Mouse (Mus musculus) limb, embryonic 11.5 days (tissue): ENCODE data around the gene Fam133b. TPM values are rescaled to one million over a fixed set of nuclear protein-coding genes. Genes with fewer than 3 reads are reported as not detected.

Experiments
- ATAC-seq: fragments of 200-750 bp; cut with Nextera tagmentation; 2 replicates; pipeline ENCODE4 v1.8.0; 2017; ENCODE audit warnings: low read depth; ENCODE audit not compliant: insufficient number of reproducible peaks, low FRiP score, low TSS enrichment
- DNase-seq: peaks from one replicate; pipeline ENCODE4 v3.0.0-alpha.2; 2015; ENCODE audit warnings: low spot score
- H3K27ac ChIP-seq: fragments of 300-500 bp; sonication (generic); replicated peaks from 2 replicates; pipeline ENCODE4 v1.5.1; 2014; ENCODE audit warnings: low read depth, mild to moderate bottlenecking, low read length
- H3K27me3 ChIP-seq: fragments of 300-500 bp; sonication (generic); 2 replicates; pipeline ENCODE4 v1.6.1; 2014; ENCODE audit warnings: mild to moderate bottlenecking, low read length, mixed read lengths; ENCODE audit not compliant: control insufficient read depth, insufficient read depth
- H3K36me3 ChIP-seq: fragments of 300-500 bp; sonication (generic); 2 replicates; pipeline ENCODE4 v1.6.1; 2014; ENCODE audit warnings: mild to moderate bottlenecking, low read length, moderate library complexity, mixed read lengths; ENCODE audit not compliant: control insufficient read depth, insufficient read depth
- H3K4me1 ChIP-seq: fragments of 300-500 bp; sonication (generic); 2 replicates; pipeline ENCODE4 v1.6.1; 2014; ENCODE audit warnings: low read length, mixed read lengths; ENCODE audit not compliant: control insufficient read depth, insufficient read depth
- H3K4me2 ChIP-seq: fragments of 300-500 bp; sonication (generic); 2 replicates; pipeline ENCODE4 v1.6.1; 2014; ENCODE audit warnings: low read depth, mild to moderate bottlenecking, moderate library complexity; ENCODE audit not compliant: severe bottlenecking
- H3K4me3 ChIP-seq: fragments of 300-500 bp; sonication (generic); 2 replicates; pipeline ENCODE4 v1.5.1; 2014; ENCODE audit warnings: low read depth, low read length
- H3K9ac ChIP-seq: fragments of 300-500 bp; sonication (generic); 2 replicates; pipeline ENCODE4 v1.6.1; 2014; ENCODE audit warnings: mild to moderate bottlenecking, low read length
- H3K9me3 ChIP-seq: fragments of 300-500 bp; sonication (generic); 2 replicates; pipeline ENCODE4 v1.6.1; 2016; ENCODE audit warnings: low read length; ENCODE audit not compliant: control insufficient read depth
- WGBS: fragments of 180-500 bp; shearing (Covaris S2); extraction: QIAGEN DNeasy Blood & Tissue Kit; methylation state at CpG from one replicate; pipeline ENCODE4 v1.1.7; 2014; 5-methylcytosine and 5-hydroxymethylcytosine counted together
- polyA plus RNA-seq: library from polyadenylated mRNA; unstranded; fragments of >200 nt; fragmentation: Nextera tagmentation; extraction: Ambion mirVana; gene quantifications from 2 replicates; pipeline ENCODE4 v1.2.1, GENCODE M21; 2014

The Fam133b gene
- polyA plus RNA-seq, 1 experiment from 2014 or later, result 41.1 TPM

DNA sequence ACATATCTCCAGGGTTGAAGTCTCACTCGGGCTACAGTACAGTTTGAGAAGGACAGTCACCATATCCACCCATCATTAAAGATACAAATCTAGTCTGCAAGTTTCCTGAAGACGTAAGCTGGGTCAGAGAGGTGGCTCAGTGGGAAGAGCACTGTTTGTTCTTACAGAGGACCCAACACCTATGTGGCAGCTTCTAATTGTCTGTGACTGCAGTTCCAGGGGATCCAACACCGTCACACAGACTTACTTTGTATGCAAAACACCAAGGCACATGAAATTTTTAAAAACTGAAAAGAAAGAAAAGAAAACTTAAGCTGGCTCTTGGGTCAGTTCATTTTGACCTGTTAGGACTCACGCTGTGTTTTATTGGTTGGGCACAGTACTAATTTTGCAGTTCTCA, 40.3 kb upstream of the Fam133b start:
- no peak for ATAC-seq
- WGBS, result 77% methylated on average over 4 of the region's 4 CpGs
- Histone ChIP-seq H3K36me3 (no peaks in the 10 kb centered on the region), H3K4me3 (no peak overlapping the region), H3K9me3 (no peaks in the 10 kb centered on the region), H3K27me3 (no peaks in the 10 kb centered on the region), H3K4me2 (no peak overlapping the region), H3K9ac (no peak overlapping the region), H3K27ac (no peak overlapping the region), H3K4me1 (peaks cover 8% of the 10 kb centered on the region)
- DNase-seq, result no peak

DNA sequence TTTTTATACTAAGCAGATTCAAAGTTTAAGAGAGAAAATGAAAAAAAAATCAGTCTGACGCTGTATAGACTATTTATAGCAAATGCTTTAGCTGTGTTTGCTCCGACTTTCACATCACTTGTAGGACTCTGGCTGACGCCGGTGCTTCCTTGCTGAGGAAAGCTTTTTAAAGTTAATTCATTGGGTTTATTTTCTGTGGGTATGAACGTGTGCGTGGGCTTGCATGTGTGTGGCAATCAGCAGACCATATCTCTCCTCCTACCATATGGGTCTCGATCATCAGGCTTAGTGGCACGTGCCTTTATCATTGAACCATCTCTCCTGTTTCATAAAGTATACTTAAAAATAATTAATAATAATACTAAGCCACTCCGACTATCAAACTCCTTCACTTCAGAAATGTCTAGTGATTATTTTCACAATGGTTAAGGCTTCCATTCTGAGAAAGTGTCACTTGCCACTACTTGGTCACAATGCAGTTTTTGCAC, 39.8 kb upstream of the Fam133b start:
- no peak for DNase-seq
- no peak for ATAC-seq
- H3K36me3 ChIP-seq, result no peaks in the 10 kb centered on the region

GRCm38 (mm10) chr5:3504453-3504852, 39.2 kb upstream of the Fam133b start:
- H3K4me2 ChIP-seq, result no peak overlapping the region
- no peaks in the 10 kb centered on the region for H3K27me3 ChIP-seq
- peaks cover 8% of the 10 kb centered on the region for H3K4me1 ChIP-seq
- H3K36me3 ChIP-seq, result no peaks in the 10 kb centered on the region
- DNase-seq (no peak), ATAC-seq (no peak)
- WGBS, result 76% methylated on average over 4 of the region's 4 CpGs
- H3K4me3 ChIP-seq, result no peak overlapping the region
- H3K9ac ChIP-seq, result no peak overlapping the region
- H3K27ac ChIP-seq, result no peak overlapping the region
- no peaks in the 10 kb centered on the region for H3K9me3 ChIP-seq

More for the DNA sequence above, 39.8 kb upstream of the Fam133b start:
- Histone ChIP-seq H3K9me3 (no peaks in the 10 kb centered on the region), H3K27me3 (no peaks in the 10 kb centered on the region), H3K4me3 (no peak overlapping the region), H3K4me1 (peaks cover 8% of the 10 kb centered on the region), H3K27ac (no peak overlapping the region), H3K4me2 (no peak overlapping the region), H3K9ac (no peak overlapping the region)
- 86% methylated on average over 9 of the region's 9 CpGs for WGBS

GRCm38 (mm10) chr5:3505553-3505952, 38.1 kb upstream of the Fam133b start:
- Histone ChIP-seq H3K9ac (no peak overlapping the region), H3K27me3 (no peaks in the 10 kb centered on the region), H3K4me3 (no peak overlapping the region), H3K9me3 (no peaks in the 10 kb centered on the region), H3K4me2 (no peak overlapping the region), H3K27ac (no peak overlapping the region), H3K36me3 (no peaks in the 10 kb centered on the region), H3K4me1 (peaks cover 8% of the 10 kb centered on the region)
- ATAC-seq (no peak), DNase-seq (no peak)
- WGBS, result 83% methylated on average over 2 of the region's 2 CpGs

DNA sequence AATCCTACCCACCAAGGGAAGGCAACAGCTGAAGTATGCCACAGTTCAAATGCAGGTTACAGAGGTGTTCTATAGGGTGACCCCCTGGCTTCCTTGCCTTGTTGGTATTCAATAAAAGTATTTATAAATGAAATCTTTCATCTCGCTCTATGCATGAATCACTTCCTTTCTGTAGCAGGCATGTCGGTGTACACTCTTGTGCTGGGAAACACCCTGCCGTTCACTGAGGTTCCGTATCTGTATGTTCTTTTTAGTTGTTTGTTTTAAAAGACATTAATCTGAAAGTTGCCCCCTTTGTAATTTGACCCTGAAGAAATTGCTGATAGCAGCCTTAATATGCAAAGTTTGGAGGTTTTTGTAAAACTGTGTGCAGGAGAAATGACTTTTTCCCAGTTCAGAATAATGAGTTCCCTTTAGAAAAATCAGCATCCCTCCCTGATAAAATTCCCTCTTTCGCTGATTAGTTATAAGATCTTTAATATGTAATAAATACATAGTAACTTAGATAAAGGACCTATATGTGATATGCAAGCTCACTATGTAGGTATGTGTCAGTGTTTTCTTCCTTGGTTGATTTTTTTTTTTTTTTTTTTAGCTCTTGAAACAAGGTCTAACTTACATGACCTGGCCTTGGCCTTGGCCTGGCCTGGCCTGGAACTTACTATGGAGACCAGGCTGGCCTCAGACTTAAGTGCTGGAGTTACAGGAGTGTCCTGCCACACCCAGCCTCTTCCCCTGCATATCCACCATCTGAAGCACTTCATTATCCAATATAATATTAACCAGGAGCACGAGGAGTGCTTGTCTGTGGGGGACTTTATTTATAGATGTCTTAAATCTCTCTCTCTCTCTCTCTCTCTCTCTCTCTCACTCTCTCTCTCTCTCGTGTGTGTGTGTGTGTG, 34.9 kb upstream of the Fam133b start:
- H3K27me3 ChIP-seq, result no peaks in the 10 kb centered on the region
- no peaks in the 10 kb centered on the region for H3K9me3 ChIP-seq
- ATAC-seq, result no peak
- H3K4me1 ChIP-seq, result 0 out of 2 replicates have a peak, but pooled peaks cover 5% of the 10 kb centered on the region
- no peak overlapping the region for H3K4me3 ChIP-seq
- WGBS, result 81% methylated on average over 6 of the region's 7 CpGs
- no peak overlapping the region for H3K4me2 ChIP-seq
- no peaks in the 10 kb centered on the region for H3K36me3 ChIP-seq
- H3K9ac ChIP-seq, result no peak overlapping the region
- DNase-seq, result no peak
- no peak overlapping the region for H3K27ac ChIP-seq

- Histone ChIP-seq H3K4me3 (no peak overlapping the region), H3K27me3 (no peaks in the 10 kb centered on the region), H3K36me3 (no peaks in the 10 kb centered on the region), H3K27ac (no peak overlapping the region), H3K4me2 (no peak overlapping the region), H3K9ac (no peak overlapping the region), H3K9me3 (no peaks in the 10 kb centered on the region), H3K4me1 (0 out of 2 replicates have a peak, but pooled peaks cover 5% of the 10 kb centered on the region)
- ATAC-seq (no peak), DNase-seq (no peak)
- 88% methylated on average over 3 of the region's 3 CpGs for WGBS
Measured at GRCm38 (mm10) chr5:3509503-3509902, 34.1 kb upstream of the Fam133b start.

DNA sequence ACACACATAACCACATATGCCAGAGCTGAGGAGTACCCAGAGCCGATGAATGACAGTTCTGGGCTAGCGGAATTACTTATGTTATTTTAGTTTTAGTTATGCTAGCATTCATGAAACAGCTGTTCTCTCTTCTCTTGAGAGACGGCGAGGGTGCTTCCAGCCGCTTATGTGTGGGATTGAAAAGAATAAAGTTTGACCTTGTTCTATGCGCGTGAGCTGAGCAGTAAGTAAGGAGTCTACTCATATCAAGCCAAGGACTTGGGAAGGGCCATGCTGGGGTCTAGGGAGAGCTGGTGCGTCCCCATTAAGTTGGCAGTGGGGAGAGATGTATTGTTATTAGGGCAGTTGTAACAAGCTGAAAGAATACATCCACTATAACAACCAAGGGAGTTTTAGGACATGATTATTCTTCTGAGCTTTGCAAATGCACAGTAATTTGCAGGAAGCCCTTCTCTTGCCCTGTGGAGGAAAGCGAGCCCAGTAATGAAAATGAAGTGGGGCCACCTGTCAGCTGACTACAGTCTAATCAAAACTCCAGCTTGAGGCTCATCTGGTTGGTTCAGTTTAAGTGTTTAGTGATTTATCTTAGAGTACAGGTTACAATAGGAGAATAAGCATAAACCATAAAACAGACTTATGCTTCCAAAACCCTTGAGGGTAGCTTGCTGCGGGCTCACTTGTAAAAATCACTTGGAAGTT, 32.4 kb upstream of the Fam133b start:
- 80% methylated on average over 10 of the region's 10 CpGs for WGBS
- no peaks in the 10 kb centered on the region for H3K27me3 ChIP-seq
- no peaks in the 10 kb centered on the region for H3K9me3 ChIP-seq
- DNase-seq, result no peak
- 0 out of 2 replicates have a peak, but pooled peaks cover 5% of the 10 kb centered on the region for H3K4me1 ChIP-seq
- no peak for ATAC-seq
- H3K27ac ChIP-seq, result no peak overlapping the region
- no peak overlapping the region for H3K4me2 ChIP-seq
- H3K9ac ChIP-seq, result no peak overlapping the region
- H3K36me3 ChIP-seq, result no peaks in the 10 kb centered on the region
- no peak overlapping the region for H3K4me3 ChIP-seq

- Histone ChIP-seq H3K36me3 (no peaks in the 10 kb centered on the region; the same call in 1 of the 2 replicates), H3K4me2 (no peak overlapping the region), H3K9me3 (no peaks in the 10 kb centered on the region), H3K9ac (no peak overlapping the region), H3K4me1 (0 out of 2 replicates have a peak, but pooled peaks cover 5% of the 10 kb centered on the region), H3K27ac (no peak overlapping the region), H3K4me3 (no peak overlapping the region), H3K27me3 (no peaks in the 10 kb centered on the region)
- no peak for ATAC-seq
- WGBS, result 51% methylated on average over 4 of the region's 4 CpGs
- DNase-seq, result no peak
Measured at GRCm38 (mm10) chr5:3512584-3512983, 31.0 kb upstream of the Fam133b start.
